ENCODE assay signal across 22 mouse cellular contexts in genomic region chr11:65334286-65334685, GRCm38 (mm10).
DNase-seq lines count a peak whose midpoint lies in the region; ATAC-seq and TF ChIP-seq lines count a peak whose summit lies in the region.
"Had no signal": no experiment of that assay in that cellular context is flagged by ENCODE, and none has a peak within 500 bp of the region (broad histone marks: within the 10 kb centered on the region; RNA-seq: fewer than 3 reads in every experiment).

No protein-coding gene starts in this region.

- H3K27me3 ChIP-seq in embryonic facial prominence, embryonic 14.5 days (replicated peaks; ENCODE audit: control insufficient read depth, insufficient read depth, low read length): no peaks in the 10 kb centered on the region
- no peaks in the 10 kb centered on the region for H3K27me3 ChIP-seq in embryonic facial prominence, embryonic 10.5 days (replicated peaks; ENCODE audit: low read depth, poor library complexity, severe bottlenecking)
- H3K27me3 ChIP-seq in heart, adult 2 months (ENCODE audit: control insufficient read depth, insufficient read depth, low read length): no peaks in the 10 kb centered on the region
- no peaks in the 10 kb centered on the region for H3K27me3 ChIP-seq in lung, embryonic 14.5 days (ENCODE audit: insufficient read depth, low read length)
- H3K27me3 ChIP-seq: forebrain, embryonic 12.5 days; heart, embryonic 13.5 days; hindbrain, embryonic 12.5 days; kidney, embryonic 15.5 days; limb, embryonic 15.5 days; liver, embryonic 15.5 days; Patski had no signal

- no peak for TF ChIP-seq POLR2A in heart, adult 2 months (IDR thresholded peaks at IDR 0.05; ENCODE audit: insufficient read depth, low read depth, low read length)

- DNase-seq in embryonic facial prominence, embryonic 14.5 days (ENCODE audit: low spot score): peak; percentile 29
- no peak for DNase-seq in embryonic facial prominence, embryonic 10.5 days (ENCODE audit: low spot score)
- peak; percentile 5 to 37 for DNase-seq in heart, postnatal 14 days
- no peak for DNase-seq in heart, adult 2 months
- peak; percentile 70 for DNase-seq in lung, embryonic 14.5 days
- DNase-seq in lung, adult 18-20 months: no peak
- DNase-seq in brain, adult 2 months (ENCODE audit: low read depth, low spot score): peak; percentile 34
- no peak for DNase-seq in spleen, postnatal 36 days (ENCODE audit: low spot score in 2 of 2)
- DNase-seq: cerebellum, postnatal 36 days; gastrocnemius, postnatal 10 days; layer of hippocampus, postnatal 36 days; lung, postnatal 14 days; thymus, adult 2 months had no signal

- no peak overlapping the region for H3K9ac ChIP-seq in embryonic facial prominence, embryonic 14.5 days (ENCODE audit: low read depth, low read length)
- no peak overlapping the region for H3K9ac ChIP-seq in heart, adult 2 months (ENCODE audit: low read depth, low read length)
- no peak overlapping the region for H3K9ac ChIP-seq in lung, embryonic 14.5 days
- H3K9ac ChIP-seq: forebrain, embryonic 12.5 days; heart, embryonic 13.5 days; hindbrain, embryonic 12.5 days; kidney, embryonic 15.5 days; limb, embryonic 15.5 days; liver, embryonic 15.5 days had no signal

- no peaks in the 10 kb centered on the region for H3K4me1 ChIP-seq in embryonic facial prominence, embryonic 14.5 days (ENCODE audit: control insufficient read depth, insufficient read depth, low read length)
- no peaks in the 10 kb centered on the region for H3K4me1 ChIP-seq in embryonic facial prominence, embryonic 10.5 days
- H3K4me1 ChIP-seq in heart, adult 2 months (ENCODE audit: control insufficient read depth, insufficient read depth, low read length): no peaks in the 10 kb centered on the region
- no peaks in the 10 kb centered on the region for H3K4me1 ChIP-seq in lung, embryonic 14.5 days (ENCODE audit: insufficient read depth)
- H3K4me1 ChIP-seq: forebrain, embryonic 12.5 days; hindbrain, embryonic 12.5 days; limb, embryonic 15.5 days; liver, embryonic 15.5 days had no signal

- ATAC-seq in embryonic facial prominence, embryonic 14.5 days (ENCODE audit: low read depth): no peak
- no peak for ATAC-seq in lung, embryonic 14.5 days (ENCODE audit: insufficient read depth)
- ATAC-seq: midbrain, embryonic 16.5 days; Patski had no signal

- H3K27ac ChIP-seq in embryonic facial prominence, embryonic 14.5 days (replicated peaks; ENCODE audit: low read depth, low read length): no peak overlapping the region
- H3K27ac ChIP-seq in embryonic facial prominence, embryonic 10.5 days (replicated peaks): no peak overlapping the region
- no peak overlapping the region for H3K27ac ChIP-seq in heart, adult 2 months
- no peak overlapping the region for H3K27ac ChIP-seq in lung, embryonic 14.5 days (ENCODE audit: low read depth)
- H3K27ac ChIP-seq: forebrain, embryonic 12.5 days; heart, embryonic 13.5 days; hindbrain, embryonic 12.5 days; kidney, embryonic 15.5 days; layer of hippocampus, adult 2 months; limb, embryonic 15.5 days; liver, embryonic 15.5 days had no signal

- no peak overlapping the region for H3K4me2 ChIP-seq in embryonic facial prominence, embryonic 14.5 days (ENCODE audit: low read depth, low read length)
- H3K4me2 ChIP-seq in lung, embryonic 14.5 days: no peak overlapping the region
- H3K4me2 ChIP-seq: forebrain, embryonic 12.5 days; heart, embryonic 13.5 days; hindbrain, embryonic 12.5 days; kidney, embryonic 15.5 days; limb, embryonic 15.5 days; liver, embryonic 15.5 days had no signal

- intact Hi-C loops in heart, postnatal 14 days (cut with DNase I): no loop called here
- intact Hi-C loops in heart, adult 2 months (cut with DNase I): no loop called here

- no peaks in the 10 kb centered on the region; the same call in 1 of the 2 replicates for H3K79me2 ChIP-seq in heart, adult 2 months (replicated peaks; ENCODE audit: control insufficient read depth, insufficient read depth, low read length)

- 50% methylated on average over 5 of the region's 5 CpGs for WGBS in embryonic facial prominence, embryonic 14.5 days
- 80% methylated on average over 5 of the region's 5 CpGs for WGBS in embryonic facial prominence, embryonic 10.5 days
- WGBS in heart, adult 2 months: 38% methylated on average over 5 of the region's 5 CpGs
- 51% methylated on average over 5 of the region's 5 CpGs for WGBS in lung, embryonic 14.5 days

- no peaks in the 10 kb centered on the region for H3K36me3 ChIP-seq in embryonic facial prominence, embryonic 14.5 days (ENCODE audit: control insufficient read depth, insufficient read depth, low read length)
- H3K36me3 ChIP-seq in embryonic facial prominence, embryonic 10.5 days (replicated peaks): no peaks in the 10 kb centered on the region
- no peaks in the 10 kb centered on the region for H3K36me3 ChIP-seq in heart, adult 2 months (ENCODE audit: control insufficient read depth, insufficient read depth, low read length)
- H3K36me3 ChIP-seq in lung, embryonic 14.5 days (ENCODE audit: insufficient read depth): no peaks in the 10 kb centered on the region
- H3K36me3 ChIP-seq: forebrain, embryonic 12.5 days; heart, embryonic 13.5 days; hindbrain, embryonic 12.5 days; kidney, embryonic 15.5 days; limb, embryonic 15.5 days; liver, embryonic 15.5 days had no signal

- H3K4me3 ChIP-seq in embryonic facial prominence, embryonic 14.5 days (ENCODE audit: low read depth, low read length): no peak overlapping the region
- no peak overlapping the region for H3K4me3 ChIP-seq in embryonic facial prominence, embryonic 10.5 days
- H3K4me3 ChIP-seq in heart, adult 2 months: no peak overlapping the region
- H3K4me3 ChIP-seq in lung, embryonic 14.5 days (ENCODE audit: low read depth, low read length): no peak overlapping the region
- H3K4me3 ChIP-seq: forebrain, embryonic 12.5 days; heart, embryonic 13.5 days; hindbrain, embryonic 12.5 days; kidney, embryonic 15.5 days; layer of hippocampus, adult 2 months; limb, embryonic 15.5 days; liver, embryonic 15.5 days had no signal

- no peak for TF ChIP-seq CTCF in heart, adult 2 months (IDR thresholded peaks at IDR 0.05)
- TF ChIP-seq CTCF in lung, embryonic 14.5 days (IDR thresholded peaks at IDR 0.05; ENCODE audit: low read depth): no peak

- TF ChIP-seq EP300 in heart, adult 2 months (IDR thresholded peaks at IDR 0.05; ENCODE audit: insufficient read depth, low read depth, low read length): no peak

- no peaks in the 10 kb centered on the region for H3K9me3 ChIP-seq in embryonic facial prominence, embryonic 14.5 days (ENCODE audit: control insufficient read depth, low read length)
- no peaks in the 10 kb centered on the region for H3K9me3 ChIP-seq in embryonic facial prominence, embryonic 10.5 days
- H3K9me3 ChIP-seq in lung, embryonic 14.5 days (ENCODE audit: low read depth, low read length): no peaks in the 10 kb centered on the region
- H3K9me3 ChIP-seq: forebrain, embryonic 12.5 days; heart, embryonic 13.5 days; hindbrain, embryonic 12.5 days; kidney, embryonic 15.5 days; limb, embryonic 15.5 days; liver, embryonic 15.5 days had no signal

Comparison
In these comparisons a context has a peak if more than half of its experiments do, and no peak if none do; other contexts are left out.
1. DNase-seq: peak in embryonic facial prominence, embryonic 14.5 days (single experiment), heart, postnatal 14 days (2 of 2), lung, embryonic 14.5 days (single experiment) and brain, adult 2 months (single experiment); none in embryonic facial prominence, embryonic 10.5 days (single experiment), heart, adult 2 months (0 of 2), lung, adult 18-20 months (0 of 2) and spleen, postnatal 36 days (0 of 2).